Mouse (Mus musculus) right cerebral cortex, postnatal 36 days (tissue): ENCODE measurements at regions not wholly inside any gene's neighbourhood (a gene's known extent, or its start where the extent isn't known, plus 50 kb on each side); places are given as distances from the start of the nearest gene placed in this dataset.

Source experiments
- DNase-seq, 2 experiments: peaks; one replicate each; pipeline ENCODE4 v3.0.0; 2022; ENCODE audit warnings: low spot score in 2 of 2, mixed read lengths in 1 of 2

- no peak for DNase-seq
Measured at GRCm38 (mm10) chr9:79430417-79430816, 288.2 kb downstream of the Col12a1 start.

GRCm38 (mm10) chr9:79437636-79438035, 281.0 kb downstream of the Col12a1 start:
- no peak for DNase-seq

GRCm38 (mm10) chr9:79439233-79439960, 279.2 kb downstream of the Col12a1 start:
- DNase-seq, result no peak

DNA sequence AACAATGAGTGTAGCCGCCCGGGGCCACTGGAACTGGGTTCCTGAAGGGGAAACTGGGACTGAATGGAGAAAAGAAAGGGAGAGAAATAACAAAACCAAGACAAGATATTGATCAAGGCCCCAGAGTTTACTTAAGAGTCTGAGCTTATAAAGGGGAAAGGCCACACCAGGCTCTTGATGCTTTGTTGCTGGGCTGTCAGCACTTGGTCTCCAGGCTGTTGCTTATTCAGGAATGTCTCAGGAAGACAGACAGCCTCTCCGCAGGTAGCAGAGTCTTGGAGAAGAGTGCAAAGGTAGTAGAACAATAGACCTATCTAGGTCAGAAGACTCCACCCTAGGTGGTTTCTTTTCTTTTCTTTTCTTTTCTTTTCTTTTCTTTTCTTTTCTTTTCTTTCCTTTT, 263.4 kb downstream of the Col12a1 start:
- no peak for DNase-seq

GRCm38 (mm10) chr9:79479118-79479517, 239.5 kb downstream of the Col12a1 start:
- DNase-seq, result no peak

DNA sequence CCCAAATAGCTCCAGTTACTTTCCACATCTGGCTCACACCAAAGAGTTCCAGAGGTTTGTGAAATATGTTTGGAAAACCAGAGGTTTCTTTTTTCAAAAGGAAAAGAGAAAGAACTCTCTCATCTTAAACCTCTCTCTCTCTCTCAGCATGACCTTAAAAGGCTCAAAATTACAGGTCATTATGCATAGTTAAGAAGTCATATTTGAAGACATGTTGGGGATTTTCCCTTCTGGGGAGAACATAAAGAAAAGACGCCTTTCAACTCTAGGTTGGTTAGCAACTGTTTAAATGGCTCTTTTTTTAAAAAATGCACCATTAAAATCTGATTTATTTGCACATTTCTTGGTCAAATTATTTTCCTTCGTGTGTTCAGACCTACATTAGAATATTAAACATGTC, 218.4 kb downstream of the Col12a1 start:
- no peak for DNase-seq

DNA sequence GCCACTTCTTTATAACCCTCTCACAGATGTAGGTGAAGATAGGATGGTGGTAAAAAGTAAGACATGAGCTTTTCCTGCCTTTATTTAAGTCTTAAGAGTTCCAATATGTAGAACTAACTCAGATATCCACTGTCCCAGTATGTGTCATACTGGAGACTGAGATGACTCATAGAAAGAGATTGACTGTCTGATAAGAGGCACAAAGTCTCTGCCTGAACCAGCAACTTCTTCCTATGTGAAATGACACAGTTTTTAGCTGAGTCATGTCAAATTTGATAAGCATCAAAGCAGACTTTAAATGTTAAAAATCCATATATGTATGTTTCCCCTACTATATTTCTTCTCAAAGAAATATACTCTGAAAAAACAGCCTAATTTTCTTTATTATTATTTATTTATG, 216.6 kb downstream of the Col12a1 start:
- no peak for DNase-seq

DNA sequence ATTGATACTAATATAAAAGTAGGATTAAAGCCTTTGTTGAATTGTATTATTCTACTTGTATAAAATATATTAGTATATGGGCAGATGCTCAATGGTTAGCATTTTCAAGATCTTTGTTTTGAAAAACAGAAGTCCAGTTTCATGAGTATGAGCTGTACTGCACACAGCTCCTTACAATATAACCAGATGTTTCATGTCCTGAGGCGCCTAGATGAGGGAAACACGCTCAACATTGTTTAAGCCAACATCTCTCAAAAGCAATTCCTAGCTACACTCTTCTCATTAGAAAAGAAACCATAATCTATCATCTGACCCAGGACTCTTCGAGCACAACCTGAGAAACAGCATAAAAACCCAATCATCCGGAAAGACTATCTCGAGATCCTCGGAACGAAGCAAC, 202.2 kb downstream of the Col12a1 start:
- no peak for DNase-seq

GRCm38 (mm10) chr9:79517461-79517860, 201.2 kb downstream of the Col12a1 start:
- no peak for DNase-seq

DNA sequence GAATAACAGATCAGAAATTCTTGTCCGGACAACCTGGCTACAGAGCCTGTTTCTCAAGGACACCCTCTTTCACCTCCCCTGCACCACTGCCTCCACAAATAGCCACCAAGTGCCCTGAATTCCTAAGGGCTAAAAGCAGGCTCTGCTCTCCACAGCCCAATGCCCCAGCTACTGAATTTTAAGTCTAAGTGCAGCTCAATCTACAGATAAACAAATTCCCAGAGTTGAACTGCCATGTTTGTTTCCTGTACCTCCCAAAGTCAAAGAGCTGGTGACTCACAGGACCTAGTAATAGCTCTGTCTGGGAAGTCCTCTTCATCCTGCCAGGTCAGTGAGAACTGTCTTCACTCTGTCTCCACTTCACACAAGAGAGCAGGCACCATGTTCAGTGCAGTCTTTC, 200.0 kb downstream of the Col12a1 start:
- no peak for DNase-seq

DNA sequence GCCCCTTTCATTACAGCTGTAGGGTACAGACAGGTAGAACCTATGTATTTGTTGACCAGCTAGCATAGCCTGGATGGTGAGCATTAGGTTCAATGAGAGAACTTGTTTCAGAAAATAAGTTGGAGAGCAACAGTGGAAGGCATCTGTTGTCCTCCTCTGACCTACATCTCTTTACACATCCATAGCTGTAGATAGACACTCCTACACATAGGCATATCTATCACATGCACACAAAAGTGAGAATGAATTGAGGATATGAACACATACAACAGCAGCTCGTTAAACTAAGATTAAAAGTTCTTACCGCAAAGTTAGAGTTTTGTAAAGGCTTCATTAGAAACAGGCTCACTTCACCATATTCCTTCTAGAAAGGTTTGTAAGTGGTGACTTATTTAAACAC, 198.1 kb downstream of the Col12a1 start:
- DNase-seq, result no peak

GRCm38 (mm10) chr9:79523054-79523453, 195.6 kb downstream of the Col12a1 start:
- DNase-seq, result no peak

DNA sequence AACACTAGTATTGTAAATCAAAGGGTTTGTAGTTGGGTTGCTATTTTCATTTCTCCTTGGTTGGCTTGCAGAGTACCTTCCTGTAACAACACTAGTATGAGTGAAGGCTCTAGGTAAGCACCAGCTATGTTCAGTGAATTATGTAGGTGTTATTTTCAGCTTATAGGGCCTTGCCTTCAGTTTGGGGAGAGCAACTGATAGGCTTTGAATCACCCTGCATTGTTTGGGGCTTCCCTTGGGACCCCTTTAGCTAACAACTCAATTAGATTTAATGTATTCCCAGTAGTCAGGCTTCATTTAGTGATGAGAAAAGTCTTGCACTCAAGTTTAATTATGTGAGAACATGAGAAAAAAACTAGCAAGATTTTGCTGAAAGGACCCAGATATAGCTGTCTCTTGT, 193.6 kb downstream of the Col12a1 start:
- DNase-seq, result no peak

GRCm38 (mm10) chr9:79526390-79526789, 192.2 kb downstream of the Col12a1 start:
- peak; percentile 3 to 13 for DNase-seq

GRCm38 (mm10) chr9:79527331-79527730, 191.3 kb downstream of the Col12a1 start:
- DNase-seq, result no peak
